Mouse (Mus musculus) testis, postnatal 14 days (tissue): Measurements from ENCODE around the gene Pacsin1.

ENCODE experiments used
- DNase-seq: peaks from one replicate; pipeline ENCODE4 v3.0.0; 2021; ENCODE audit warnings: low spot score

The Pacsin1 gene

GRCm38 (mm10) chr17:27725412-27725811 lies 70.1 kb downstream of the Pacsin1 start:
- peak; percentile 32 for DNase-seq

DNA sequence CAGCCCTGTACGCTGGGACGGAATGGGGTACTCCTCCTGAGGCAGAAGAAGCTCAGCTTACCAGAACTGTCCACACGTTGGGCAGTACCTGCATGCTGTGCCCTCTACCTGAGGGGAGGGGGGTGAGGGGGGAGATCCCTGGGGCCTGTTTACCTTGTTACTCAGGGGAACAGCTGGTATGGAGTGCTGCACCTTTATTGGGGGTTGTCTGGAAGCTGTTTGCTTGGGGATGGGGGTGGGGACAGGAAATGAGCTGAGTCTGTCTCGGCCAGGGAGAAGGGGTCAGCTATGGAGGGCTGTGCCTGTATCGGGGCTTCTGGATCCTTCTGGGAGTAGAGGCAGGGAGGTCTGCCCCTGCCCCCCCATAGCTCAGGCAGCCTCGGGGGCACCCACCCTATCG lies 71.2 kb downstream of the Pacsin1 start:
- DNase-seq, result no peak

DNA sequence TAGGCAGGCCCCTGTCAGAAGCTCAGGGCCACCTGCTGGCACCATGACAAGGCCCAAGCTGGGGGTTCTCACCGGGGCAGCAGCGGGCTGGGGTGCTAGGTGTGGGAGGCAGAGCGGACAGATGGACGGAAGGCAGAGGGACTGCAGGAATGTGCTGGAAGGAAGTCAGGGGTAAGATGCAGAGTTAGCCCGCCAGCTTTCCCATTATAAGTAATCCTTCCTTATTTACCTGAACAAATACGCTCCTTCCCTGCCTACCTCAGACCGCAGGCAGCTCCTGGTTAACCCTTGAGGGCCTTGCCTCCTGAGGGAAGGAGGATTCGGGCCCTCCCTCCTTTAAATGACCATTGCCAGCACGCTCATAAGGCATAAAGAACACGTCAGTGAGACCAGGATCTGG lies 73.5 kb downstream of the Pacsin1 start, which contains the start of gene Spdef:
Gene Spdef (minus strand): TSS at position 186 of the 400 bp plus-strand sequence.
- no peak for DNase-seq

DNA sequence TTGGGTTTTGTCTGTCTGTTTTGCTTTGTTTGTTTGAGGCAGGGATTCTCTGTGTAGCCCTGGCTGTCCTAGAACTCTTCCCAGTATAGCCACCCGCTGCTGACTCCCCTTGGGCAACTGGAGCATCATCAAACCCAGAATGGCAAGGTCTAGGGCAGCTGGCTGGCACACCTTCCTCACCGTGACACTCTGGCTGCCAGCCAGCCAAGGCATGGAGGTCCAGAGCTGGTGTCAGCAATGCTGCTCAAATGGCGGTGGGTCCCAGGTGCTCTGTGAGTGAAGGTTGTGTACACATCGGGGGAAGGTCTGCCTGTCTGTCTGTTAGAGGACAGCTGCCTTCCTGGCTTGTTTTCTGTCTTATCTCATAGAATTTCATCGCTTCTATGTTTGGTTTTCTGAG lies 76.8 kb downstream of the Pacsin1 start:
- DNase-seq, result no peak

DNA sequence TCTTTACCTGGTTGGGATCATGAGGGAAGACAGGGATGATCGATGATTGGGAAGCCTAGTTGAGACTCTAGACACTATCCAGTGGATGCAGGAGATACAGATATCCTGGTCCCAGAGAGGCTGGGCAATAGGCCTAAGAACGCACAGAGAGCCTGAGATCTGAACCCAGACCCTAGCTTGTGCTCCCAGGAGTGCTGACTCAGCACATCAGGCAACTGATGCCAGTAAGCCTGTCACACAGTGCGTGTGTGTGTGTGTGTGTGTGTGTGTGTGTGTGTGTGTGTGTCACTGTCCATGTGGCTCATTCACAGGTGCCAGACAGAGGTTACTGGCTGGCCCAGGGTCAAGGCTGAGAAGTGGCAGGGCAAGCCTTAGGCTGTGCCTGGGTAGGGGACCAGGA lies 77.4 kb downstream of the Pacsin1 start:
- DNase-seq, result no peak

DNA sequence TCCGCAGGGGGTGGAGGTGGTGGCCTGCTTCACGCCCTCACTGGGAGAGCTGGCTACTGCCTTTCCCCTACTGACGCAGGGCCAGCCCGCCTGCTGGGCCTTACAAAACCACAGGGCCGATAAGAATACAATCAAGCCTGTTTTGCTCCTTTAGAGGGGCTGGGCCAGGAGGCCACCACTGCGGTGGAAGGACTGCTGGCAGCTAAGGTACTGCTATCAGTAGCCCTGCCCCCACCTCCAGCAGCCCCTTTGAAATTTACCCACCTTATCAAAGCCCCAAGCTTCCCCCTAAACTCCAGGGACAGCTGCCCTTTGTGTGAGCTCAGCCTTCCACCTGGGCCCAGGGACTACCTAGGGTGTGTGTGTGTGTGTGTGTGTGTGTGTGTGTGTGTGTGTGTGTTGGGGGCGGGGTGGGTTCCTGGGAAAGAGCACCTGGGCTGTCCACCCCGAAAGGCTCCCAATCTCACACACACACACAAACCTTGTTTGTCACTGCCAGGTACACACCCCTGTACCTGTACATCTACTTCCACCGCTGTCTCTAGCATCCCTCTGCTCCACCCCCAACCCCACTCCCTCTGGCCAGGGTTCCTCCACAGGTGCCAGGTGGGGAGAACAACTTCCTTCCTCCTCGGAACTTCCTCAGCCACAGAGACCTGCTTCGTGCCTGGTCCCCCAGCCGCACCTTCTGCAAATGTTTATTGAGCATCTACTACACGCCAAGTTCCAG lies 79.2 kb downstream of the Pacsin1 start:
- DNase-seq, result no peak

DNA sequence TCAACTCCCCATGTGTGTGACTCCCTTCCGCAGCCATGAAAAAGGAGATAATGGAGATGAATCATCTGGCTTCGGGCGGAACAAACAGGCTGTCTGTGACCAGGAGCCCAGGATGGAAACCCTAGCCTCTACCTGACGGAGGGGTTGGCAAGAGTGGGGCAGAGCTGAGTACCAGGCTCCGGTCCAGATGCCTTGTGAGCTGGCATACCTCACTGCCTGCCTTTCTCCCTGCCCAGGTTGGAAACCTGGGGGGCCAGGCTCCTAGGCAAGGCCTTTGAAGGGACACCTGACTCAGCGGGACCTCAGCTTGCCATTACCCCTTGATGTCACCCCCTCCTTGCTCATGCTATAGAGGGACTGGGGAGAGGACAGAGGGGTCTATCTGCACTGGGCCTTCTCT lies 85.7 kb downstream of the Pacsin1 start:
- DNase-seq, result no peak

GRCm38 (mm10) chr17:27746446-27746845 lies 91.1 kb downstream of the Pacsin1 start:
- DNase-seq, result no peak

GRCm38 (mm10) chr17:27748123-27748522 lies 92.8 kb downstream of the Pacsin1 start:
- no peak for DNase-seq

GRCm38 (mm10) chr17:27750451-27750942 lies 95.2 kb downstream of the Pacsin1 start:
- no peak for DNase-seq

- no peak for DNase-seq
Observed at GRCm38 (mm10) chr17:27751314-27752202, 96.2 kb downstream of the Pacsin1 start.

- DNase-seq, result no peak
Observed at GRCm38 (mm10) chr17:27760169-27760568, 104.9 kb downstream of the Pacsin1 start.
